Mouse (Mus musculus) stomach, embryonic 16.5 days (tissue): Measurements from ENCODE around the gene Ppp1r9a. TPM values are rescaled to one million over a fixed set of nuclear protein-coding genes. Genes with fewer than 3 reads are reported as not detected.

Source experiments
- ATAC-seq: fragments of 200-750 bp; cut with Nextera tagmentation; 2 replicates; pipeline ENCODE4 v1.8.0; 2017; ENCODE audit warnings: moderate number of reproducible peaks, moderate TSS enrichment; ENCODE audit not compliant: insufficient read depth, low FRiP score
- H3K27ac ChIP-seq: fragments of 300-500 bp; sonication (generic); 2 replicates; pipeline ENCODE4 v1.5.1; 2014; ENCODE audit warnings: low read length
- H3K27me3 ChIP-seq: fragments of 300-500 bp; sonication (generic); 2 replicates; pipeline ENCODE4 v1.6.1; 2014; ENCODE audit warnings: low read length, control low read depth, mixed read lengths; ENCODE audit not compliant: control insufficient read depth, insufficient read depth
- H3K36me3 ChIP-seq: fragments of 300-500 bp; sonication (generic); 2 replicates; pipeline ENCODE4 v1.6.1; 2014; ENCODE audit warnings: low read length; ENCODE audit not compliant: control insufficient read depth, insufficient read depth
- H3K4me1 ChIP-seq: fragments of 300-500 bp; sonication (generic); 2 replicates; pipeline ENCODE4 v1.6.1; 2014; ENCODE audit warnings: low read length, control low read depth, mixed read lengths; ENCODE audit not compliant: control insufficient read depth, insufficient read depth
- H3K4me2 ChIP-seq: fragments of 300-500 bp; sonication (generic); 2 replicates; pipeline ENCODE4 v1.6.1; 2014; ENCODE audit warnings: low read depth, low read length, mixed read lengths
- H3K4me3 ChIP-seq: fragments of 300-500 bp; sonication (generic); replicated peaks from 2 replicates; pipeline ENCODE4 v1.5.1; 2014; ENCODE audit warnings: mild to moderate bottlenecking, low read length
- H3K9ac ChIP-seq: fragments of 300-500 bp; sonication (generic); 2 replicates; pipeline ENCODE4 v1.6.1; 2014; ENCODE audit warnings: low read length
- H3K9me3 ChIP-seq: fragments of 300-500 bp; sonication (generic); replicated peaks from 2 replicates; pipeline ENCODE4 v1.6.1; 2016; ENCODE audit warnings: low read length, control low read depth; ENCODE audit not compliant: control insufficient read depth
- WGBS: fragments of 180-500 bp; shearing (Covaris S2); extraction: QIAGEN DNeasy Blood & Tissue Kit; methylation state at CpG from one replicate; pipeline ENCODE4 v1.1.7; 2014; 5-methylcytosine and 5-hydroxymethylcytosine counted together
- polyA plus RNA-seq: library from polyadenylated mRNA; unstranded; fragments of >200 nt; fragmentation: Nextera tagmentation; extraction: Ambion mirVana; gene quantifications from 2 replicates; pipeline ENCODE4 v1.2.1, GENCODE M21; 2015

Ppp1r9a gene
- polyA plus RNA-seq, 1 experiment from 2014 or later: 14.8 TPM

DNA sequence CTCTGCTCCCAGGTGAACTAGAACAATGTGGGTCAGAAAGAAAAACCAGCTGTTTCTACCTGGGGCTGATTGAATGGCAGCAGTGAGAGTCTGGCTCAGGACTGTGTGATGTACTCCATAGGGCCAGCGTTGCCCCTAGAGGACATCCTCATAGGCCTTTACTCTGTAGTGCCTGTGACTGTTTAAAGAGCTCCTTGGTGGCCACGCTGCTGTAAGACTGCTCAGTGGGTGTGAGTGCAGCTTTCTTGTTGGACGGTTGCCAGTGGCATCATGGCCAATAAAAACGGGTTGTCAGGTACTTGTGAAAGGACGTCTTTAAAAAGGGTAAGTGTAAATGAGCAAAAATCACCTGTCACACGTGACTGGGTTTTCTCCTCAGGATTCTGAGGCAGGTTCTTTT, 70.1 kb downstream of the Ppp1r9a start:
- Histone ChIP-seq H3K4me1 (no peaks in the 10 kb centered on the region), H3K36me3 (no peaks in the 10 kb centered on the region), H3K9ac (no peak overlapping the region), H3K4me2 (no peak overlapping the region), H3K27ac (no peak overlapping the region), H3K27me3 (no peaks in the 10 kb centered on the region), H3K9me3 (no peaks in the 10 kb centered on the region), H3K4me3 (no peak overlapping the region)
- ATAC-seq: no peak
- WGBS: 53% methylated on average over 6 of the region's 6 CpGs

DNA sequence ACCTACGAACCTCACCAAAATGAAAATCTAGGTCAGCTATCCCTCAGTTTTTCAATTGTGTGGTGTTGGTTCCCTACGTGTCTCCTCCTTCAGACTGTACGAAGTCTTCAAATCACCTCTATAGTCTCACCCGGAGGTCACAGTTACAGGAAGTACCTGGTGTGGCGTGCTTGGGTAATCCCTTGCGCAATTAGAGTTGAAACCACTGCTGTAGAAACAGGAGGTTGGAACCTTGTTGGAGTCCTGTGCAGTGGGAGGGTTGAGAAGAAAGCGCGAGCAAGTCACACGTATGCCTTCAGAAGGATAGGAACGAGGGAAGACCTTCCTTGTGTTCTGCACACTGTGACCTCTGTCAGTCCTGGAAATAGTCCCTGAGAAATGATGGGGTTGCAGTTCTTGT, 70.6 kb downstream of the Ppp1r9a start:
- H3K27me3 ChIP-seq: no peaks in the 10 kb centered on the region
- no peaks in the 10 kb centered on the region for H3K4me1 ChIP-seq
- no peak overlapping the region for H3K4me2 ChIP-seq
- no peaks in the 10 kb centered on the region for H3K9me3 ChIP-seq
- no peak overlapping the region for H3K4me3 ChIP-seq
- no peaks in the 10 kb centered on the region for H3K36me3 ChIP-seq
- WGBS: 81% methylated on average over 10 of the region's 10 CpGs
- no peak overlapping the region for H3K27ac ChIP-seq
- H3K9ac ChIP-seq: no peak overlapping the region
- ATAC-seq: no peak

DNA sequence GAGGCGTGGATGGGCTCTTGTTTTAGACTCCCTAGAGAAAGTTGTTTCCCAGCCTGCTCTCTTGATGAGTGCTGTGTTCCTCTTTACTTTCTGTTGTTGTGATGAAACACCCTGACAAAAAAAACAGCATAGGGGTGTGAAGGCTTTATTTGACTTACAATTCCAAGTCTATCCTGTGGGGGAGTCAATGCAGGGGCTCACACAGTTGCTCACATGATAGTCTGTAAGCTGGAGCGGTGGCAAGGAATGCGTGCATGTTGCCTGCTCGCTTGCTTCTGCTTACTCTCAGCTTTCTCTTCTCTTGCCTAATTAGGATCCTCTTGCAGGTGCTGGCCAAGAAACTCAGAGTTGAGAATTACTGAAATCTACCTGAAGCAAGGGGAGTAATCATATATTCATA, 74.8 kb downstream of the Ppp1r9a start:
- no peaks in the 10 kb centered on the region for H3K4me1 ChIP-seq
- H3K27me3 ChIP-seq: no peaks in the 10 kb centered on the region
- no peak overlapping the region for H3K4me2 ChIP-seq
- no peak overlapping the region for H3K4me3 ChIP-seq
- no peaks in the 10 kb centered on the region for H3K36me3 ChIP-seq
- no peak overlapping the region for H3K9ac ChIP-seq
- no peak overlapping the region for H3K27ac ChIP-seq
- H3K9me3 ChIP-seq: no peaks in the 10 kb centered on the region
- WGBS: 90% methylated on average over 4 of the region's 4 CpGs
- ATAC-seq: no peak

DNA sequence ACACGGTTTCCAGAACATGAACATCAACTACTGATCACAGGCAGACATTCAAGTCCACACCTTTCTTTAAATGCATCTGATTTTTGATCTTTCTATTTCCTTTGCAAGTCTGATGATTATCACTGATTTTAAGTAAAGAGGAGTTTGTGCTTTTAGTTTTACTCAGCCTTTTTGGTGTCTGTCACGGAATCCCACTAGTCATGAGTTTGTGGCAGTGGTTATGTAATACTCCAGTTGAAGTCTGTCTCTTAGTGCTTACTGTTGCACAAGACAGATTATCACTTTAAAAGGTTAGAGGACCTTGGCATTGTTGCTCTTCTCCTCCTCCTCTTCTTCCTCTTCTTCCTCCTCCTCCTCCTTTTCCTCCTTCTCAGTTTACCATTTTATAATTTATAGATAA, 75.5 kb downstream of the Ppp1r9a start:
- WGBS: 81% methylated on average over 2 of the region's 2 CpGs
- no peak overlapping the region for H3K27ac ChIP-seq
- H3K9me3 ChIP-seq: no peaks in the 10 kb centered on the region
- no peaks in the 10 kb centered on the region for H3K4me1 ChIP-seq
- ATAC-seq: no peak
- H3K4me3 ChIP-seq: no peak overlapping the region
- no peak overlapping the region for H3K9ac ChIP-seq
- no peaks in the 10 kb centered on the region for H3K36me3 ChIP-seq
- H3K4me2 ChIP-seq: no peak overlapping the region
- no peaks in the 10 kb centered on the region for H3K27me3 ChIP-seq

DNA sequence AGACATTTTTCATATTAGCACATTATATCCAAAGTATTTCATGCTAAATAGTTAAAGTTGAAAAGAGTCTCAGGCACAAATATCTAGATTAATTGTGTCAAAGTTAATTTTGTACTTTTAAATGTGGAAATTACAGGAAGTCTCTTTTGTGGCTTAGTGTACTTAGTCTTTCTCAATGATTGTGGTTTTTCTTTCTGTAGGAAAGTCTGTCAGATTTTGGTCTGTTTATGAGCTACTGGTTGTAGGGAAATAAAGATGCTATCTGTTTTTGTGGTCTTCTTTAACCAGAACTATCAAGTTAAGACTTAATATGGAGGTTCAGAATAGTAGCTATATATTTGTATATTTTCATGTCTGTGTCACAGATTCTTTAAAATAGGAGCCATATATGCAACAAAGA, 76.2 kb downstream of the Ppp1r9a start:
- no peaks in the 10 kb centered on the region for H3K36me3 ChIP-seq
- no peak overlapping the region for H3K9ac ChIP-seq
- H3K4me1 ChIP-seq: no peaks in the 10 kb centered on the region
- no peak overlapping the region for H3K27ac ChIP-seq
- H3K9me3 ChIP-seq: no peaks in the 10 kb centered on the region
- H3K4me2 ChIP-seq: no peak overlapping the region
- no peaks in the 10 kb centered on the region for H3K27me3 ChIP-seq
- no peak for ATAC-seq
- no peak overlapping the region for H3K4me3 ChIP-seq

DNA sequence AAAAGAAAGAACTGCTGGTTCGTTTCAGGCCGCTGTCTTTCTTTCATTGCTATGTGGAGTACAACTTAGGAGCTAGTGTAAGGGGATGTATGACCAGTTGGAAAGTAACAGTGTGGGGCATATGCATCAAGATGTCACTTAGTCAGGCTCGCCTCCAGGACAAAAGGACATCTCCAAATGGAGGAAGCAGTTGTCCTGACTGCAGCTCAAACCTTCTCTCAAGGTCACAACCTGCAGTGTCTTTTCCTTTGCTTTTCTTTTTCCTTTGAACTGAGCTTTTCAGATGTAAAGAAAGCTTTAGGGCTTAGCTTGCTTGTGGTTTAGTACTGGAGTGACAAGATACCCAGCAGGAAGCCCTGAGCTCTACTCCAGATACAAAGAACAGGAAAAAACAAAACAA, 77.4 kb downstream of the Ppp1r9a start:
- no peak for ATAC-seq

DNA sequence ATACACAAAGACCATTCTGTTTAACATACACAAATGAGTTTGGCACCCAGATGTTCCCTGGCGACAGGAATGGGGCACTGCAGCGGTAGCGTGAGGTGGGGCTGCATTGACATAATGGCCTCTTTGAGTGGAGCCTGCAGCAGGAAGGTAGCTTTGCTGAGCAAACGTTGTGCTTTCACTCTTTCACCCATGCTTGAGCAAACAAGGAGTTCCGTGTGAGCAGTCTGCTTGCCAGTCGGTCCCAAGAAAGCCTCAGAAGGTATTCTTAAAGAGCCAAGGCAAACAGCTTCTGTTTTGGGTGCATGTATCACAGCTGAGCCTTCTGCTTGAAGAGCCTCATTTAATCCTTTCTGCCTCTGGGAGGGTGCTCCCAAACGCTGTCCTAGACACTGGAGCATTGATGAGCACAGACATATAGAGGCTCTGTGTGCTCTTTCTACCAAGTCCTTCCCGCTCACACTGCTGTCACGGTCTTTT, 80.0 kb downstream of the Ppp1r9a start:
- peak; percentile 91 for ATAC-seq
- Histone ChIP-seq H3K4me1 (no peaks in the 10 kb centered on the region), H3K4me2 (peak overlapping the region; percentile 31; the same call in 1 of the 2 replicates), H3K36me3 (no peaks in the 10 kb centered on the region), H3K9me3 (no peaks in the 10 kb centered on the region), H3K4me3 (no peak overlapping the region), H3K9ac (no peak overlapping the region), H3K27ac (peak overlapping the region; percentile 73), H3K27me3 (no peaks in the 10 kb centered on the region)
- WGBS: 51% methylated on average over 9 of the region's 9 CpGs

More for the DNA sequence above, 77.4 kb downstream of the Ppp1r9a start:
- no peak overlapping the region for H3K27ac ChIP-seq
- H3K4me1 ChIP-seq: no peaks in the 10 kb centered on the region
- H3K9me3 ChIP-seq: no peaks in the 10 kb centered on the region
- WGBS: 76% methylated on average over 3 of the region's 3 CpGs
- H3K27me3 ChIP-seq: no peaks in the 10 kb centered on the region
- H3K9ac ChIP-seq: no peak overlapping the region
- no peak overlapping the region for H3K4me3 ChIP-seq
- H3K4me2 ChIP-seq: no peak overlapping the region
- no peaks in the 10 kb centered on the region for H3K36me3 ChIP-seq

DNA sequence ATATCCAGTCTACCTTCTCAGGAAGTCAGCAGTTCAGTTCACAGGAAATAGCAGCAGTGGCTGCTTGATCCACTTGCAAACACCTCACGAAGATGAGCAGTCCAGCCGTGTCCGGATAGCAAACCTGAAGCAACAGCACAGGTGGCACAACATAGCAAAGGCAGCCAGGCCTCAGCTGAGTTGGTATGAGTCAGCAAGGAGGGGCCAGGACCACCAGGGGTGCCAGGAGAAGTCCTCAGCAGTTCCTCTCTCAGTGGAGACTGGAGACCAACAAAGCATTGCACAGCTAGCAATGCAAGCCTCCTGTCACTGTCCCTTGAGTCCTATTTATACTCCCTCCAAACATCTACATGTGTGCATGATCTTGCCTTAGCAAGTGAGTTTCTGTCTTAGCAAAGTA, 83.0 kb downstream of the Ppp1r9a start:
- Histone ChIP-seq H3K4me2 (no peak overlapping the region), H3K9ac (no peak overlapping the region), H3K27me3 (no peaks in the 10 kb centered on the region), H3K4me1 (0 out of 2 replicates have a peak, but pooled peaks cover 3% of the 10 kb centered on the region), H3K27ac (no peak overlapping the region), H3K36me3 (no peaks in the 10 kb centered on the region), H3K4me3 (no peak overlapping the region), H3K9me3 (no peaks in the 10 kb centered on the region)
- no peak for ATAC-seq
- 84% methylated on average over 3 of the region's 3 CpGs for WGBS

DNA sequence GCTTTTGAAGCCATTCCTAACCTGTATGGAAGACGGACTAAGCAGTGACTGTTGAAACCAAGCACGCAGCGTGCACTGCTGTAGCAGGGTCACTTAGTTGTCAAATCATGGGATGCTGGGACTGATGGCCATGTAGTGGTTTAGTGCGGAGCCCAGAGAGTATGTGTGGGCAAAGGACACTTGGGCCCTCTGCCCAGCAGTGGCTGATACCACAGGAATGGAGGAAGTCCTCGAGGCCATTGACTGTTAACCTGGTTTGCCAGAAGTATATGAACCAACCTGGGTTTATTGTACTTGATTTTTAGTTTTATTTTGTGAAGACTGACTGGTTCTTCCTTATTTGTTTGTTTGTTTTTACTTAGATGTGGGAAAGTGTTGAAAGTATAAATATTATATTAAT, 84.4 kb downstream of the Ppp1r9a start:
- 0 out of 2 replicates have a peak, but pooled peaks cover 3% of the 10 kb centered on the region for H3K4me1 ChIP-seq
- 89% methylated on average over 5 of the region's 5 CpGs for WGBS
- no peak for ATAC-seq

DNA sequence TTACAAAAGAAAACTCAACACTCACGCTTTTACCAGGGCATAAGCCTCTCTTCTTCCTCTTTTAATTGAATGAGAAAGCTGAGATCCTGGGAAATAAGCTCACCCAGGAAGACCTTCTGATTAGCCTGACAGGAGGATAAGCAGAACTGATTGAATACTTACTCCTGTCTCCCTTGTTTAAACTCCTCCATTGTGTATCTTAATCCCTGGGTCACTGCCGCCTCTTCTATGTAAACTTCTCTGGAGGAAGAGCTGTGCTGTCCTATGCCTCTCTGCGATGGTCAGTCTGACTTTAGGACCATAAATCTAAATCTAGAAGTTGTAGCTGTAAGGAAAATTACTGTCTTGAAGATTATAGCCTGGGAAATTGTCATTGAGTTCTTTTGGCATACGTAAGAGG, 86.0 kb downstream of the Ppp1r9a start:
- 40% methylated on average over 4 of the region's 4 CpGs for WGBS
- Histone ChIP-seq H3K27ac (0 out of 2 replicates have a peak overlapping the region, but pooled peaks have one; percentile 6), H3K4me2 (no peak overlapping the region), H3K36me3 (no peaks in the 10 kb centered on the region), H3K4me3 (no peak overlapping the region), H3K4me1 (0 out of 2 replicates have a peak, but pooled peaks cover 5% of the 10 kb centered on the region), H3K9ac (no peak overlapping the region), H3K27me3 (no peaks in the 10 kb centered on the region), H3K9me3 (no peaks in the 10 kb centered on the region)
- ATAC-seq: no peak

More for the DNA sequence above, 84.4 kb downstream of the Ppp1r9a start:
- Histone ChIP-seq H3K4me3 (no peak overlapping the region), H3K27me3 (no peaks in the 10 kb centered on the region), H3K36me3 (no peaks in the 10 kb centered on the region), H3K4me2 (no peak overlapping the region), H3K9ac (no peak overlapping the region), H3K9me3 (no peaks in the 10 kb centered on the region), H3K27ac (no peak overlapping the region)
